Mouse (Mus musculus) mature B cell (primary cell): ENCODE data around the gene Limch1.

ENCODE experiments used
- in situ Hi-C: fragments of 300-500 bp; cut with MboI; formaldehyde crosslinking; loops from 2 replicates; pipeline ENCODE4 v1.14.3; 2019

Gene Limch1

GRCm38 (mm10) chr5:66785995-66786620 lies 40.5 kb downstream of the Limch1 start:
- in situ Hi-C loops, result no loop called here

- in situ Hi-C loops, result no loop called here
These were observed 41.0 kb downstream of the Limch1 start for GRCm38 (mm10) chr5:66786621-66787061.

GRCm38 (mm10) chr5:66789041-66789440 lies 43.4 kb downstream of the Limch1 start:
- in situ Hi-C loops, result no loop called here

- in situ Hi-C loops, result no loop called here
These were observed 45.5 kb downstream of the Limch1 start for GRCm38 (mm10) chr5:66791161-66791560.

GRCm38 (mm10) chr5:66793251-66793650 lies 47.6 kb downstream of the Limch1 start:
- in situ Hi-C loops, result no loop called here

GRCm38 (mm10) chr5:66797326-66797725 lies 51.7 kb downstream of the Limch1 start:
- in situ Hi-C loops, result no loop called here

GRCm38 (mm10) chr5:66798135-66798534 lies 52.5 kb downstream of the Limch1 start:
- in situ Hi-C loops, result no loop called here

GRCm38 (mm10) chr5:66798591-66799003 lies 53.0 kb downstream of the Limch1 start:
- in situ Hi-C loops, result no loop called here

GRCm38 (mm10) chr5:66800243-66800642 lies 54.6 kb downstream of the Limch1 start:
- in situ Hi-C loops, result no loop called here

- in situ Hi-C loops, result no loop called here
These were observed 55.4 kb downstream of the Limch1 start for GRCm38 (mm10) chr5:66800977-66801376.

GRCm38 (mm10) chr5:66802196-66802595 lies 56.6 kb downstream of the Limch1 start:
- in situ Hi-C loops, result no loop called here

- in situ Hi-C loops, result no loop called here
These were observed 60.7 kb downstream of the Limch1 start for GRCm38 (mm10) chr5:66806335-66806734.

GRCm38 (mm10) chr5:66807737-66808136 lies 62.1 kb downstream of the Limch1 start:
- in situ Hi-C loops, result no loop called here

- in situ Hi-C loops, result no loop called here
These were observed 63.5 kb downstream of the Limch1 start for GRCm38 (mm10) chr5:66809016-66809570.

- in situ Hi-C loops, result no loop called here
These were observed 64.8 kb downstream of the Limch1 start for GRCm38 (mm10) chr5:66810396-66810795.

GRCm38 (mm10) chr5:66814674-66815073 lies 69.0 kb downstream of the Limch1 start:
- in situ Hi-C loops, result no loop called here

- in situ Hi-C loops, result no loop called here
These were observed 70.2 kb downstream of the Limch1 start for GRCm38 (mm10) chr5:66815877-66816276.

GRCm38 (mm10) chr5:66816751-66817150 lies 71.1 kb downstream of the Limch1 start:
- in situ Hi-C loops, result no loop called here

GRCm38 (mm10) chr5:66817184-66817956 lies 71.7 kb downstream of the Limch1 start:
- in situ Hi-C loops, result no loop called here

GRCm38 (mm10) chr5:66822500-66823205 lies 77.0 kb downstream of the Limch1 start:
- in situ Hi-C loops, result no loop called here

GRCm38 (mm10) chr5:66825586-66825985 lies 80.0 kb downstream of the Limch1 start:
- in situ Hi-C loops, result no loop called here

GRCm38 (mm10) chr5:66826844-66827243 lies 81.2 kb downstream of the Limch1 start:
- in situ Hi-C loops, result no loop called here
